Mouse (Mus musculus) liver, postnatal 0 days (tissue): ENCODE measurements around the gene Kpna1. TPM values are rescaled to one million over a fixed set of nuclear protein-coding genes. Genes with fewer than 3 reads are reported as not detected.
"Not testable (repeated sequence)": the region's sequence is repeated elsewhere in the genome, so short reads cannot be mapped to it uniquely, and the experiment has no call there.

Source experiments
- ATAC-seq: fragments of 200-750 bp; cut with Nextera tagmentation; 2 replicates; pipeline ENCODE4 v1.8.0; 2017; ENCODE audit warnings: mild to moderate bottlenecking, moderate library complexity
- DNase-seq: peaks from one replicate; pipeline ENCODE4 v3.0.0-alpha.2; 2016
- H3K27ac ChIP-seq: fragments of 300-500 bp; sonication (generic); 2 replicates; pipeline ENCODE4 v1.5.1; 2014; ENCODE audit warnings: antibody characterized with exemption, moderate library complexity, mild to moderate bottlenecking, low read depth
- H3K27me3 ChIP-seq: fragments of 300-500 bp; sonication (generic); 2 replicates; pipeline ENCODE4 v1.6.1; 2014; ENCODE audit warnings: low read length, control low read depth, mixed read lengths; ENCODE audit not compliant: insufficient read depth
- H3K36me3 ChIP-seq: fragments of 300-500 bp; sonication (generic); replicated peaks from 2 replicates; pipeline ENCODE4 v1.6.1; 2014; ENCODE audit warnings: mild to moderate bottlenecking, control low read depth, low read length, moderate library complexity, mixed read lengths; ENCODE audit not compliant: insufficient read depth
- H3K4me1 ChIP-seq: fragments of 300-500 bp; sonication (generic); 2 replicates; pipeline ENCODE4 v1.6.1; 2014; ENCODE audit warnings: antibody characterized with exemption, mild to moderate bottlenecking, control low read depth; ENCODE audit not compliant: insufficient read depth
- H3K4me2 ChIP-seq: fragments of 300-500 bp; sonication (generic); 2 replicates; pipeline ENCODE4 v1.6.1; 2014; ENCODE audit warnings: low read depth, mild to moderate bottlenecking, low read length, moderate library complexity, mixed read lengths
- H3K4me3 ChIP-seq: fragments of 300-500 bp; sonication (generic); 2 replicates; pipeline ENCODE4 v1.5.1; 2014; ENCODE audit warnings: low read depth, low read length
- H3K9ac ChIP-seq: fragments of 300-500 bp; sonication (generic); replicated peaks from 2 replicates; pipeline ENCODE4 v1.6.1; 2014; ENCODE audit warnings: mild to moderate bottlenecking, moderate library complexity
- H3K9me3 ChIP-seq: fragments of 300-500 bp; sonication (generic); 2 replicates; pipeline ENCODE4 v1.6.1; 2016; ENCODE audit warnings: mild to moderate bottlenecking, control low read depth, low read length, mixed read lengths
- CTCF ChIP-seq: sonication (generic); IDR thresholded peaks from 2 replicates; pipeline ENCODE4 v1.5.1; 2016; ENCODE audit warnings: antibody characterized with exemption, low read depth
- EP300 ChIP-seq: IDR thresholded peaks from 2 replicates; pipeline ENCODE4 v1.6.1; 2016; ENCODE audit warnings: antibody characterized with exemption, low read depth, mild to moderate bottlenecking
- WGBS: fragments of 180-500 bp; shearing (Covaris S2); extraction: QIAGEN DNeasy Blood & Tissue Kit; methylation state at CpG from one replicate; pipeline ENCODE4 v1.1.7; 2014; ENCODE audit not compliant: insufficient replicate concordance; 5-methylcytosine and 5-hydroxymethylcytosine counted together
- polyA plus RNA-seq: library from polyadenylated mRNA; unstranded; fragments of >200 nt; fragmentation: Nextera tagmentation; extraction: Ambion mirVana; gene quantifications from 2 replicates; pipeline ENCODE4 v1.2.1, GENCODE M21; 2015

Gene Kpna1
- polyA plus RNA-seq, 1 experiment from 2014 or later, result 17.6 TPM

- DNase-seq, result no peak
- no peaks in the 10 kb centered on the region for H3K27me3 ChIP-seq
- no peak for ATAC-seq
- TF ChIP-seq EP300 (no peak), CTCF (no peak)
- H3K36me3 ChIP-seq, result peaks cover 21% of the 10 kb centered on the region
- H3K9me3 ChIP-seq, result no peaks in the 10 kb centered on the region
- no peaks in the 10 kb centered on the region for H3K4me1 ChIP-seq
- H3K4me3 ChIP-seq, result no peak overlapping the region
- no peak overlapping the region for H3K4me2 ChIP-seq
- no peak overlapping the region for H3K27ac ChIP-seq
- WGBS, result 90% methylated on average over 3 of the region's 3 CpGs
- no peak overlapping the region for H3K9ac ChIP-seq
Observed at GRCm38 (mm10) chr16:36008396-36008795, 29.8 kb downstream of the Kpna1 start.

DNA sequence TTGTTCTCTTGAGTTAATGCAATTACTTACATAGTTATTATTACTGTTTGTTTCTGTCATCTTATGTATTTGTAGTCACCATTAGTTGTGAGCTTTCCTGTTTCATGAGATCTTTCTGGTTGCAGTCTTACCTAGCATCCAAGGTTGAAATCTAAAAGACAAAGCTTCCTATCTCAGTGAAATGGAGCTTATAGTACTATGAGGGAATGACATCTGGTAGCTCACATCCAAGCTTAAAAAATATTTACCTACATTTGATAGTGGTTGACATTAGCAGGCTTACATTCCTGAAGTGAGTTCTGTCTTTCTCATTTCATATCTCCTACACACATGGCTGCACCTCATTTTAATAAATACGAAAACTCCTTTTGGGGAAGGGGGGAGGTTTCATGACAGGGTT, 37.8 kb downstream of the Kpna1 start:
- WGBS, result 89% methylated on average over 1 of the region's 1 CpGs
- ATAC-seq, result no peak
- H3K4me1 ChIP-seq, result no peaks in the 10 kb centered on the region

GRCm38 (mm10) chr16:36028120-36028519, 49.6 kb downstream of the Kpna1 start:
- DNase-seq, H3K9me3 ChIP-seq, H3K4me3 ChIP-seq, H3K4me1 ChIP-seq, H3K27ac ChIP-seq, H3K9ac ChIP-seq, H3K4me2 ChIP-seq, ATAC-seq, H3K27me3 ChIP-seq: not testable (repeated sequence)
- WGBS, result 86% methylated on average over 1 of the region's 2 CpGs
- H3K36me3 ChIP-seq, result peaks cover 58% of the 10 kb centered on the region

More for the DNA sequence above, 37.8 kb downstream of the Kpna1 start:
- no peaks in the 10 kb centered on the region for H3K9me3 ChIP-seq
- DNase-seq, result no peak
- H3K36me3 ChIP-seq, result peaks cover 41% of the 10 kb centered on the region
- no peaks in the 10 kb centered on the region for H3K27me3 ChIP-seq
- H3K4me2 ChIP-seq, result no peak overlapping the region
- no peak overlapping the region for H3K9ac ChIP-seq
- H3K27ac ChIP-seq, result no peak overlapping the region
- H3K4me3 ChIP-seq, result no peak overlapping the region
- TF ChIP-seq CTCF (no peak), EP300 (no peak)

DNA sequence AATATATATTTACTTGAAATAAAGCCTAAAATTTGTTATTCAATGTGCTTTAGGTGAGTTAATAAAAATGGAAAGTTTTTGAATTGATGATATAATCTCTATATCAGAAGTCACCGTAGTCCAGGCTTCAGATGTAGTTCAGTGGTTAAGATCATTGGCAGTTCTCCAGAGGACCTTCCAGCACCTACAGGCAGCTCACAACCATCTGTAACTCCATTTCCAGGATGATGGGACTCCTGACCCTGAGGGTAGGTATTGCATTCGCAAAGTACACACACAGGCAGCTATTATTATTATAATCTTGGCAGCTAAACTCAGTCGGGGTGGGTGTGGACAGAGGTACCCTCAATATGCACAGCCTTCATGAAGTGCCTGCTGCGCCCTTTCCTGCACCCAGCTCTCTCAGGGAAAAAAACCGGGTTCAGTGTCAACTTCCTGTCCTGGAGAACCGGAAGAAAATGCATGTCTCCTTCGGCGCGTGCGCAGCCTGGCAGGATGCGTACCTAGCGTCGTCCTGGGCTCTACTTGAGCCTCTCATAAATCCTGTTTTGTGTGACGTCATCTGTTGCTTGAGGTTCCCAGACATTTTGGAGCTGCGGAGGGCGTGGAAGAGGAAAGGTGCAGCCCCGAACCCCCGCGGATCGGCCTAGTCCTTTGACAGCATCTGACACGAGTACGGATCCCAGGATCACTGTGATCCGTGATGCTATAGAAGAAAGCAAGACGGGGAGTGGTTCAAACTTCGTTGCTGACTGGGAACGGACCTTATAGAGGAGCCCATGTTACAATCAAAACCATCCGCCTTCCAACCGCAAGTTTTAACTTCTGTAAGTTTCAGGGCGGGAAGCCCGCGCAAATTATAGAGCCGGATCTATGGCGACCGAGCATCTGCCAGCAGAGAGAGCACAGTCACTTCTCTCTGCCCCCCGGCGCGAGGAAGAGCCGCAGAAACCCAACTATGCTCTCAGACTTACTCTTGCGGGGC, 62.4 kb downstream of the Kpna1 start, which contains the start of gene Wdr5b:
TSS of gene Wdr5b (plus strand) at position 551 of the 985 bp plus-strand sequence.
- no peak; the same call in 1 of the 2 replicates for TF ChIP-seq EP300
- TF ChIP-seq CTCF, result no peak
- peak; percentile 87 for DNase-seq
- peak; percentile 97 for ATAC-seq
- Histone ChIP-seq H3K4me2 (peak within 1 kb of the TSS; percentile 72), H3K4me3 (peak within 1 kb of the TSS; percentile 65), H3K9me3 (no peaks in the 10 kb centered on the region), H3K27ac (peak within 1 kb of the TSS; percentile 65), H3K36me3 (peaks cover 22% of the 10 kb centered on the region), H3K4me1 (peaks cover 4% of the 10 kb centered on the region; the same call in 1 of the 2 replicates), H3K27me3 (no peaks in the 10 kb centered on the region), H3K9ac (peak within 1 kb of the TSS; percentile 64)
- under 1% methylated on average over 39 of the region's 39 CpGs for WGBS

- H3K4me3 ChIP-seq, result peak overlapping the region; percentile 65
- H3K27ac ChIP-seq, result peak overlapping the region; percentile 65
- H3K9ac ChIP-seq, result peak overlapping the region; percentile 64
- ATAC-seq (no peak), DNase-seq (no peak)
- 14% methylated on average over 11 of the region's 11 CpGs for WGBS
- H3K9me3 ChIP-seq, result no peaks in the 10 kb centered on the region
- H3K4me2 ChIP-seq, result peak overlapping the region; percentile 72
- H3K4me1 ChIP-seq, result peaks cover 4% of the 10 kb centered on the region; the same call in 1 of the 2 replicates
- TF ChIP-seq CTCF, result no peak
- TF ChIP-seq EP300, result no peak
- H3K27me3 ChIP-seq, result no peaks in the 10 kb centered on the region
- H3K36me3 ChIP-seq, result peaks cover 27% of the 10 kb centered on the region
Observed at GRCm38 (mm10) chr16:36041625-36042020, 63.1 kb downstream of the Kpna1 start.

GRCm38 (mm10) chr16:36043073-36043472, 64.5 kb downstream of the Kpna1 start:
- no peak for ATAC-seq
- Histone ChIP-seq H3K36me3 (peaks cover 31% of the 10 kb centered on the region), H3K4me1 (peaks cover 4% of the 10 kb centered on the region; the same call in 1 of the 2 replicates), H3K4me3 (no peak overlapping the region), H3K27me3 (no peaks in the 10 kb centered on the region), H3K9ac (no peak overlapping the region), H3K9me3 (no peaks in the 10 kb centered on the region), H3K4me2 (no peak overlapping the region), H3K27ac (no peak overlapping the region)
- TF ChIP-seq EP300, result no peak
- TF ChIP-seq CTCF, result no peak
- 88% methylated on average over 10 of the region's 10 CpGs for WGBS
- DNase-seq, result no peak
